Mouse (Mus musculus) testis, postnatal 10 days (tissue): Measurements from ENCODE around the gene Ccn2.
"Not testable (repeated sequence)": the region's sequence is repeated elsewhere in the genome, so short reads cannot be mapped to it uniquely, and the experiment has no call there.

Source experiments
- DNase-seq: peaks from one replicate; pipeline ENCODE4 v3.0.0; 2021; ENCODE audit warnings: low spot score

Gene Ccn2

GRCm38 (mm10) chr10:24603035-24603434, 7.8 kb downstream of the Ccn2 start:
- no peak for DNase-seq

- DNase-seq: no peak
These were observed 8.5 kb downstream of the Ccn2 start for GRCm38 (mm10) chr10:24603727-24604126.

GRCm38 (mm10) chr10:24609146-24609545, 13.9 kb downstream of the Ccn2 start:
- no peak for DNase-seq

- peak; percentile 64 for DNase-seq
These were observed 14.5 kb downstream of the Ccn2 start for GRCm38 (mm10) chr10:24609766-24610165.

GRCm38 (mm10) chr10:24614726-24615125, 19.5 kb downstream of the Ccn2 start:
- DNase-seq: no peak

- DNase-seq: no peak
These were observed 20.6 kb downstream of the Ccn2 start for GRCm38 (mm10) chr10:24615799-24616198.

- not testable (repeated sequence) for DNase-seq
These were observed 21.3 kb downstream of the Ccn2 start for GRCm38 (mm10) chr10:24616572-24616971.

- DNase-seq: peak; percentile 81
These were observed 26.3 kb downstream of the Ccn2 start for GRCm38 (mm10) chr10:24621572-24621971.

GRCm38 (mm10) chr10:24622586-24622985, 27.3 kb downstream of the Ccn2 start:
- DNase-seq: peak; percentile 94

GRCm38 (mm10) chr10:24625060-24625701, 29.9 kb downstream of the Ccn2 start:
- peak; percentile 96 for DNase-seq

- no peak for DNase-seq
These were observed 32.0 kb downstream of the Ccn2 start for GRCm38 (mm10) chr10:24627262-24627661.

GRCm38 (mm10) chr10:24628466-24628865, 33.2 kb downstream of the Ccn2 start:
- DNase-seq: no peak

- no peak for DNase-seq
These were observed 34.0 kb downstream of the Ccn2 start for GRCm38 (mm10) chr10:24629086-24629720.

- DNase-seq: peak; percentile 90
These were observed 35.3 kb downstream of the Ccn2 start for GRCm38 (mm10) chr10:24630469-24631081.

GRCm38 (mm10) chr10:24631122-24631521, 35.9 kb downstream of the Ccn2 start:
- DNase-seq: no peak

GRCm38 (mm10) chr10:24634288-24634687, 39.0 kb downstream of the Ccn2 start:
- DNase-seq: no peak

- no peak for DNase-seq
These were observed 40.1 kb downstream of the Ccn2 start for GRCm38 (mm10) chr10:24635331-24635815.

GRCm38 (mm10) chr10:24635884-24636283, 40.6 kb downstream of the Ccn2 start:
- DNase-seq: no peak

- DNase-seq: no peak
These were observed 41.7 kb downstream of the Ccn2 start for GRCm38 (mm10) chr10:24636986-24637385.

- no peak for DNase-seq
These were observed 43.2 kb downstream of the Ccn2 start for GRCm38 (mm10) chr10:24638306-24639070.

- DNase-seq: no peak
These were observed 44.4 kb downstream of the Ccn2 start for GRCm38 (mm10) chr10:24639596-24639995.

GRCm38 (mm10) chr10:24640186-24640875, 45.1 kb downstream of the Ccn2 start:
- DNase-seq: no peak
